Mouse (Mus musculus) liver, adult 2 months (tissue): Measurements from ENCODE around the gene Mib2. TPM values are rescaled to one million over a fixed set of nuclear protein-coding genes. Genes with fewer than 3 reads are reported as not detected.

ENCODE experiments used
- DNase-seq: peaks from one replicate; pipeline ENCODE4 v3.0.0-alpha.2; 2011; ENCODE audit warnings: low read depth, low spot score; ENCODE audit errors: extremely low read depth
- H3K27ac ChIP-seq: fragments of 200-500 bp; replicated peaks from 2 replicates; pipeline ENCODE4 v1.5.1; 2012; ENCODE audit warnings: low read depth, mild to moderate bottlenecking, control low read depth, inconsistent platforms, low read length; ENCODE audit not compliant: insufficient read depth
- H3K27me3 ChIP-seq: fragments of 200-500 bp; 2 replicates; pipeline ENCODE4 v1.6.1; 2012; ENCODE audit warnings: mild to moderate bottlenecking, moderate library complexity, low read length, inconsistent platforms; ENCODE audit not compliant: control insufficient read depth, insufficient read depth
- H3K36me3 ChIP-seq: fragments of 200-500 bp; 2 replicates; pipeline ENCODE4 v1.6.1; 2012; ENCODE audit warnings: low read length, inconsistent platforms; ENCODE audit not compliant: control insufficient read depth, insufficient read depth
- H3K4me1 ChIP-seq: fragments of 200-500 bp; 2 replicates; pipeline ENCODE4 v1.6.1; 2011; ENCODE audit warnings: low read length; ENCODE audit not compliant: control insufficient read depth, insufficient read depth
- H3K4me3 ChIP-seq: fragments of 200-500 bp; 2 replicates; pipeline ENCODE4 v1.5.1; 2011; ENCODE audit warnings: low read depth, mild to moderate bottlenecking, control low read depth, low read length, moderate library complexity; ENCODE audit not compliant: insufficient read depth
- H3K79me2 ChIP-seq: fragments of 200-500 bp; 2 replicates; pipeline ENCODE4 v1.6.1; 2012; ENCODE audit warnings: inconsistent platforms, mild to moderate bottlenecking, low read length, moderate library complexity; ENCODE audit not compliant: control insufficient read depth, insufficient read depth
- H3K9ac ChIP-seq: fragments of 200-500 bp; 2 replicates; pipeline ENCODE4 v1.6.1; 2012; ENCODE audit warnings: low read depth, mild to moderate bottlenecking, control low read depth, inconsistent platforms, low read length
- CTCF ChIP-seq: fragments of 200-500 bp; IDR thresholded peaks from 2 replicates; pipeline ENCODE4 v1.5.1; 2011; ENCODE audit warnings: low read depth, low read length, control low read depth
- POLR2A ChIP-seq: fragments of 200-500 bp; IDR thresholded peaks from 2 replicates; pipeline ENCODE4 v1.6.1; 2011; ENCODE audit warnings: low read length, control low read depth; ENCODE audit not compliant: insufficient read depth; ENCODE audit errors: extremely low read depth
- WGBS: fragments of 180-500 bp; shearing (Covaris S2); methylation state at CpG from one replicate; pipeline ENCODE4 v1.1.7; 2018; 5-methylcytosine and 5-hydroxymethylcytosine counted together
- polyA plus RNA-seq: library from polyadenylated mRNA; depleted of rRNA; stranded (reverse); fragments of >200 nt; gene quantifications from 2 replicates; pipeline ENCODE4 v1.2.3, GENCODE M21; 2012
- total RNA-seq: library from RNA; depleted of rRNA; stranded (reverse); fragments of >200 nt; gene quantifications from 2 replicates; pipeline ENCODE4 v1.2.3, GENCODE M21; 2014

Mib2 gene
- total and polyA plus RNA-seq, 2 experiments = 16.4 to 35.8 TPM

DNA sequence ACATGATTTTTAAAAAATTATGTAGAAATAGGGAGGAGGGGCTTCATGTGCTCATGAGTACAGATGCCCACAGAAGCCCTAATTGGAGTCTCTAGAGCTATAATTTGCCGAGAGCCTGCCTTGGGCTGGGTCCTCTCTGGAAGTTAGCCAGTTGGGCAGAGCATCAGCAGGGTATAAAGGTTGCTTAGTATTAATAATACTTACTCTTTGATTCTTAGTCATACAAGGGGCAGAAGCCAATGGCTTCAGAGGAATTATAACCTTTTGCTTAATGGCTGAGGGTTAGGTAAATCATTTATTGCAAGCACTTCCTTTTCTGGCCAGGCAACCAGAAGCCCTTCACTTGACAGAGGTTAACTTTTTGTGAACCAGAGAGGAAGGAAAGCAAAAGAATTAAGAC is 25.5 kb downstream of the Mib2 start:
- peak; percentile 77 for DNase-seq
- peaks cover 3% of the 10 kb centered on the region; the same call in 1 of the 2 replicates for H3K4me1 ChIP-seq
- WGBS = 29% methylated on average over 1 of the region's 1 CpGs
- no peak overlapping the region for H3K4me3 ChIP-seq
- no peaks in the 10 kb centered on the region for H3K27me3 ChIP-seq
- no peak overlapping the region for H3K9ac ChIP-seq
- peaks cover 55% of the 10 kb centered on the region for H3K36me3 ChIP-seq
- no peak overlapping the region for H3K27ac ChIP-seq
- TF ChIP-seq CTCF (no peak), POLR2A (no peak)
- H3K79me2 ChIP-seq = no peaks in the 10 kb centered on the region

GRCm38 (mm10) chr4:155635766-155636499 is 33.1 kb downstream of the Mib2 start:
- Histone ChIP-seq H3K79me2 (peaks cover 3% of the 10 kb centered on the region; the same call in 1 of the 2 replicates), H3K4me1 (no peaks in the 10 kb centered on the region), H3K9ac (no peak overlapping the region), H3K4me3 (no peak overlapping the region), H3K36me3 (peaks cover 64% of the 10 kb centered on the region), H3K27ac (no peak overlapping the region), H3K27me3 (no peaks in the 10 kb centered on the region)
- peak; percentile 68 for DNase-seq
- TF ChIP-seq CTCF (no peak), POLR2A (no peak)

GRCm38 (mm10) chr4:155630267-155630666 is 38.7 kb downstream of the Mib2 start:
- H3K36me3 ChIP-seq = peaks cover 58% of the 10 kb centered on the region
- 70% methylated on average over 6 of the region's 6 CpGs for WGBS

DNA sequence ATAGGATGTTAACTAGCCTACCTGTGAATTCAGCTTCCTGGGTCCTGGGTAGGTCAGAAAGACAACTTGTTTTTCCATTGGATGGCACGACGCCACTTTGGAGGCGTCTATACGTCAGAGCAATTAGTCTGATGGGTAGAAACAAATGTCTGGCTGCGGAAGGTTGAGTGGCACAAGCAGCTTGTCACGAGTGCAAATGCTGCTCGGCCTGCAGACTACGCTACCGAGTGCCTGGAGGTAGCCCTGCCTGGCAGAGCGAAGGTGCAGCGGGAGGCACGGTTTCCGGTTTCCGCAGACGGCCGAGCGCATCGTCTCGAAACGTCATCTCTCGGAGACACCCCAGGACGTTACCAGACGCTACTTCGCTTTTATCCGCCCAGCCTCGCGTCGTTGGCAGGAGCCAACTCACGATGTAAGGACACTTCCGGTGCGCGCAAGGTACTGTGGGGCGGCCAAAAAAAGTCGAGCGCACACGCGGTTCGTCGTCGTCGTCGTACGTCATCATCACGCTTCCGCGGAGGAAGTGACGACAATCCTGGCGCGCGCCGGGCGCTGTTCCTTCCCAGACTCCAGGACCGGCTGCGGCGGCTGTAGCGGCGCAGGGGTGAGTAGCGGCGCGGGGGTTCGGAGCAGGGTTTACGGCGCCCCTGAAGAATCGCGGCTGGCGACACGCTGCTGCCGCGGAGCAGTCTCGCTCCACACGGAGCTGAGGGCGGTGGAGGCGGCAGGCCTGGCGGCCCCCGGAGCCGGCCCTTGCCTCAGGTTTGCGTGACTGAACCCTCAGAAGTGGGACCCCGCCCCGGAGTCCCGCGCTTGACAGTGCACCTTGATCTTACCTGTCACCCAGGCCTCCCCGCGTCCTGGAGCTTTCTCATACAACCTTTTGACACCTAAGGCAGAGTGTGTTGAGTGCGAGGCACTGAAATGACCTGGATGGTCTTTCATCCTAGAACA is 44.4 kb downstream of the Mib2 start, which contains the start of gene Cdk11b:
Gene Cdk11b, plus strand, starts transcription at position 517 of the 954 bp plus-strand sequence.
- H3K79me2 ChIP-seq = peaks cover 5% of the 10 kb centered on the region; the same call in 1 of the 2 replicates
- peaks cover 34% of the 10 kb centered on the region for H3K36me3 ChIP-seq
- TF ChIP-seq POLR2A (peak; percentile 74; the same call in 1 of the 2 replicates), CTCF (no peak)
- H3K27me3 ChIP-seq = no peaks in the 10 kb centered on the region
- H3K9ac ChIP-seq = peak within 1 kb of the TSS; percentile 83
- peak; percentile 96 for DNase-seq
- H3K4me3 ChIP-seq = peak within 1 kb of the TSS; percentile 69
- peaks cover 6% of the 10 kb centered on the region; the same call in 1 of the 2 replicates for H3K4me1 ChIP-seq
- H3K27ac ChIP-seq = peak within 1 kb of the TSS; percentile 61
- under 1% methylated on average over 80 of the region's 84 CpGs for WGBS

More at GRCm38 (mm10) chr4:155630267-155630666, 38.7 kb downstream of the Mib2 start:
- peaks cover 3% of the 10 kb centered on the region; the same call in 1 of the 2 replicates for H3K79me2 ChIP-seq
- DNase-seq = no peak
- no peak overlapping the region for H3K27ac ChIP-seq
- no peak overlapping the region for H3K4me3 ChIP-seq
- TF ChIP-seq POLR2A (no peak), CTCF (no peak)
- H3K9ac ChIP-seq = no peak overlapping the region
- H3K27me3 ChIP-seq = no peaks in the 10 kb centered on the region
- H3K4me1 ChIP-seq = peaks cover 2% of the 10 kb centered on the region; the same call in 1 of the 2 replicates

DNA sequence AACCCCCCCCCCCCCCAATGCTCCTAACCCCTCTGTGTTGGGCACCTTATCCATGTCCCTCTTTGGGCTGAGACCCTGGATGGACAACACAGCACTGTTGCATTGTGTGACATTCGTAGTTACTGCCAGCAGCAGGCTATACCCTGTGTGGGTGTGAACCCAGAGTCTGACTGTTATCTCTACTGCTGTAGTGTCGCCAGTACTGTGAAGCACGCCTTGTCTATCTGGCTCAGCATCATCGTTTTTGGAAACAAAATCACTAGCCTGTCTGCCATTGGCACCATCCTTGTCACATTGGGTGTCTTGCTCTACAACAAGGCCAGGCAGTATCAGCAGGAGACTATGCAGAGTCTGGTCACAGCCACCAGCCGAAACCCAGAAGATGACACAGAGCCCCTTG is 50.7 kb downstream of the Mib2 start:
- WGBS = 89% methylated on average over 5 of the region's 5 CpGs
- H3K4me3 ChIP-seq = no peak overlapping the region
- H3K4me1 ChIP-seq = no peaks in the 10 kb centered on the region
- H3K27ac ChIP-seq = no peak overlapping the region
- no peak overlapping the region for H3K9ac ChIP-seq
- no peaks in the 10 kb centered on the region for H3K27me3 ChIP-seq
- peaks cover 2% of the 10 kb centered on the region; the same call in 1 of the 2 replicates for H3K79me2 ChIP-seq
- DNase-seq = no peak
- TF ChIP-seq CTCF (no peak), POLR2A (no peak)
- peaks cover 62% of the 10 kb centered on the region for H3K36me3 ChIP-seq
